Mouse (Mus musculus): Measurements from ENCODE around the gene Tti1. TPM values are rescaled to one million over a fixed set of nuclear protein-coding genes. Genes with fewer than 3 reads are reported as not detected.
"Not testable (repeated sequence)": the region's sequence is repeated elsewhere in the genome, so short reads cannot be mapped to it uniquely, and the experiment has no call there.

The Tti1 gene
- polyA plus RNA-seq, 1 experiment, result 16.8 TPM

DNA sequence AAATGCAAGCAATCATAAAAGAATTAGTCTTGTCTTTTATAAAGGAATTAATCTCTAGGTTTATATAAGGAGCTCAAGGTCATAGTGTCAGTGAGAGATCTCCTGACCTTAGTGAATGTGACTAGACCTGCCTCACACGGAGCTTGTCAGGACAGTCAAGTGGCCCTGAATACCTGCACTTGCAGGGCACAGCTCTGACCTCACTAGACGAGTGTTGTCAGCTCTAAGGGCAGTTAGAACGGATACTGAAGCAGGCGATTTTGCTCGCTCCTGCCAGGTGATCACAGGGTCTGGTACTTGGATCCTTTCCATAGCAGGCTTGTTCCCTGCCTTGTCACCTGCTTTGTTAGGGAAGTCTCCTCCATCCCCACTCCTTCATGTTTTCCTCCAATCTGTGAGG is 36.8 kb upstream of the Tti1 start:
- WGBS, result 61% methylated on average over 5 of the region's 5 CpGs
- no peak for DNase-seq
- peaks cover 6% of the 10 kb centered on the region; the same call in 1 of the 2 replicates for H3K4me1 ChIP-seq (ENCODE audit: control insufficient read depth, insufficient read depth, low read length)
- no peak overlapping the region for H3K4me3 ChIP-seq (replicated peaks; ENCODE audit: extremely low read depth, low read depth, low read length)
- TF ChIP-seq POLR2A (IDR thresholded peaks at IDR 0.05; ENCODE audit: borderline replicate concordance, extremely low read depth, low read depth, low read length) (no peak), CTCF (IDR thresholded peaks at IDR 0.05; ENCODE audit: insufficient read depth, low read length) (no peak)

DNA sequence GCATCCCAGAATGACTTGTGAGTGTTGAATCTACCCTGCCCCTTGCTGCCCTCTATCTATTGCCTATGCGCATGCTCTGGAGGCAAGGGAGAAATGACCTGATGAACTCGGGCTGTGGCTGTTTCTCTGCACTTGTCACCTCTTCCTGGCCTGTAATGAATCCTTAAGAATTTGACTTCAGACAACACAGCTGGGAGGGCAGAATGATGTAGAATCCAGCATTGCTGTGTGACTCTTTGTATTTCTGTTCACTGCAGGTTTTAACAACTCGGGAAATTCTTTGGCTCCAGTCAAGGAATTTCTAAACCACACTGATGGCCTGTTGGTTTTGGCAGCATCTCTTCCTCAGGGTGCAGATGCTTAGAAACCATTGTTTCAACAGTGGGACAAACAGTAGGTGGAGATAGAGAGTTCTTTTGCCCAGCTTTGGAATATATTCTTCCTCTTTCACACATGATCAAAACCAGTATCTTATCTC is 36.4 kb upstream of the Tti1 start:
- H3K4me3 ChIP-seq (replicated peaks; ENCODE audit: extremely low read depth, low read depth, low read length), result no peak overlapping the region
- 30% methylated on average over 3 of the region's 3 CpGs for WGBS
- peak; percentile 28 for DNase-seq
- peaks cover 6% of the 10 kb centered on the region; the same call in 1 of the 2 replicates for H3K4me1 ChIP-seq (ENCODE audit: control insufficient read depth, insufficient read depth, low read length)
- TF ChIP-seq POLR2A (IDR thresholded peaks at IDR 0.05; ENCODE audit: borderline replicate concordance, extremely low read depth, low read depth, low read length), result no peak
- peak; percentile 31; the same call in 1 of the 2 replicates for TF ChIP-seq CTCF (IDR thresholded peaks at IDR 0.05; ENCODE audit: insufficient read depth, low read length)

DNA sequence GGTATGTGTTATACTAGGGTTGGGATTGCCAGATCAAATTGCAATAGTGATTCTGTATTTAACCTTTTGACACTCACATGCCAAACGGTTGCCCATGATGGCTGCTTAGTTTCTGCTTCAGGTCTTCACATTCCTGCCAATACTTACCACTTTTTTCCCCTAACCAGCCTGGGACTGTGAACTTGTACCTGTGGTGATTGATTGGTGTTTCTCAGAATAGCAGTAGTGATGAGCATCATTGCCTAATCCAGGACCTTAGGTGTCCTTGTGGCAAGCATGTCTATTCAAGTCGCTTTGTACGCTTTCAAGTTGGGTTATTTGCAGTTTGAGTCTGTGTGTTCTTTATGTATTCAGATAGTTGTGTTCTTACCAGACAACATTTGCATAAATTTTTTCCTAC is 34.8 kb upstream of the Tti1 start:
- H3K4me1 ChIP-seq (ENCODE audit: control insufficient read depth, insufficient read depth, low read length), result peaks cover 6% of the 10 kb centered on the region; the same call in 1 of the 2 replicates
- TF ChIP-seq CTCF (IDR thresholded peaks at IDR 0.05; ENCODE audit: insufficient read depth, low read length), result no peak
- no peak for TF ChIP-seq POLR2A (IDR thresholded peaks at IDR 0.05; ENCODE audit: borderline replicate concordance, extremely low read depth, low read depth, low read length)
- 83% methylated on average over 3 of the region's 3 CpGs for WGBS
- no peak for DNase-seq
- H3K4me3 ChIP-seq (replicated peaks; ENCODE audit: extremely low read depth, low read depth, low read length), result no peak overlapping the region

DNA sequence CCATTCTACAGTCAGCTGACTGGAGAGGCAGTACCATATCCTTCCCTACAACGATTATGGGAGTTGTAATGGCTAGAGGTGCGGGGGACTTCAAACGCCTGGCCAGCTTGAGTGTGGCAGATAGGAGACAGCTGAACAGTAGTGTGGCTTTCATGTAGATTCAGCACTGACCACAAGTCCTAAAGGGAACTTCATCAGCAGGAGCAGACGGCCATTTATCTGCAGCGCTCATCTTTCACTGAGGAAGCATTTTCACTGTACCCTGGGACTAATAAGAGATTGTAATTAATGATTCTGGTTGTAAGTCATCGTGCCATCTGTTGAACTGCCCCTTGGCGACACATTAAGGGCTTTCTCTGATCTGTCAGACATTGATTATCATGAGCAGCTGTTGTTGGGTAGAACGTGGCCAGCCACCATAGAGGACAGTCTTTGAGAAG is 31.5 kb upstream of the Tti1 start:
- DNase-seq, result no peak
- 70% methylated on average over 8 of the region's 8 CpGs for WGBS
- no peak overlapping the region for H3K4me3 ChIP-seq (replicated peaks; ENCODE audit: extremely low read depth, low read depth, low read length)
- TF ChIP-seq POLR2A (IDR thresholded peaks at IDR 0.05; ENCODE audit: borderline replicate concordance, extremely low read depth, low read depth, low read length) (no peak), CTCF (IDR thresholded peaks at IDR 0.05; ENCODE audit: insufficient read depth, low read length) (no peak)
- no peaks in the 10 kb centered on the region for H3K4me1 ChIP-seq (ENCODE audit: control insufficient read depth, insufficient read depth, low read length)

DNA sequence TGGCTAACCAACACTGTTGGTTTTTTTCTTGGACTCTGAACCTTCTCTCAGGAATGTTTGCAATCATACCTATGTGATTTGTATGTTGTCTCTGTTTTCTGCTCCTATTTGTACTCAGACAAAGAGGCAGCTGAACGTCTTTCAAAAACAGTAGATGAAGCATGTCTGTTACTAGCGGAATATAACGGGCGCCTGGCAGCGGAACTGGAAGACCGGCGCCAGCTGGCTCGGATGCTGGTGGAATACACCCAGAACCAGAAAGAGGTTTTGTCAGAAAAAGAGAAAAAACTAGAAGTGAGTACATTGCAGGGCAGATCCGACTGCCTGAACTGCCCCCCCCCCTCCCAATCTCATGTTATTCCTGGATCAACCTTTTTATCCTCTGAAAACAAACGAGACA is 30.3 kb upstream of the Tti1 start:
- WGBS, result 57% methylated on average over 10 of the region's 10 CpGs
- DNase-seq, result no peak
- H3K4me1 ChIP-seq (ENCODE audit: control insufficient read depth, insufficient read depth, low read length), result no peaks in the 10 kb centered on the region
- H3K4me3 ChIP-seq (replicated peaks; ENCODE audit: extremely low read depth, low read depth, low read length), result no peak overlapping the region
- no peak for TF ChIP-seq CTCF (IDR thresholded peaks at IDR 0.05; ENCODE audit: insufficient read depth, low read length)
- TF ChIP-seq POLR2A (IDR thresholded peaks at IDR 0.05; ENCODE audit: borderline replicate concordance, extremely low read depth, low read depth, low read length), result no peak

DNA sequence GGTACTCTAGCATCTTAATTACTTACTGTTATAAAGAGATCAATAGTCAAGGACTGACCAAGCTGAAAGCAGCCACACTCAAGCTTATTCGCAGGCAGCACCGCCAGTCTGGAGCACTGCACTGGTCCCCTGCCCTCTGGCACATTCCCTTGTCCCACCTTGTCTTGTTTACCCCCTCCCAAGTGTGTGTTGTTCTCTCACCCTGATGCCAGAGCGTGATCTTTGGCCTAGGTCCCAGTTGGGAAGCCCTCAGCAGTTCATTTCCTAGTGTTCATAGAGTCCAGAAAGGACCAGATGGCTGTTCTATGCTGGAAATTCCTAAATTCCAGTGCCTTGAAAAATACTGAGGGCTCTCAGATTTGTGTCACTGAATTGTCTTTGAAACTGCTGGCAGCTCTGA is 28.8 kb upstream of the Tti1 start:
- no peak overlapping the region for H3K4me3 ChIP-seq (replicated peaks; ENCODE audit: extremely low read depth, low read depth, low read length)
- DNase-seq, result no peak
- no peaks in the 10 kb centered on the region for H3K4me1 ChIP-seq (ENCODE audit: control insufficient read depth, insufficient read depth, low read length)
- no peak for TF ChIP-seq CTCF (IDR thresholded peaks at IDR 0.05; ENCODE audit: insufficient read depth, low read length)
- TF ChIP-seq POLR2A (IDR thresholded peaks at IDR 0.05; ENCODE audit: borderline replicate concordance, extremely low read depth, low read depth, low read length), result no peak
- 52% methylated on average over 3 of the region's 3 CpGs for WGBS

DNA sequence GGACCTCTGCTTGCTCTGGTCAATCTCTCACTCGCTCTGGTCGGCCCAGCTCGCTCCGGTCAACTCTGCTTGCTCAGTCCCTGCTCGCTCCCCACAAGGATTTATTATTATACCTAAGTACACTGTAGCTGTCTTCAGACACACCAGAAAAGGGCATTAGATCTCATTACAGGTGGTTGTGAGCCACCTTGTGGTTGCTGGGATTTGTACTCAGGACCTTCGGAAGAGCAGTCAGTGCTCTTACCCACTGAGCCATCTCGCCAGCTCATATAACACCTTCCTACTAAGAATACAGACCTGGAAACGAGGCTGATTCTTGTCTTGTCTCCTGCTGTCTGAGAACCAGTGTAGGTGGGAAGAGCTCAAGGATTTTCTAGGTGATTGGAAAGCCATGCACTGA is 27.1 kb upstream of the Tti1 start:
- H3K4me1 ChIP-seq (ENCODE audit: control insufficient read depth, insufficient read depth, low read length); DNase-seq; H3K4me3 ChIP-seq (replicated peaks; ENCODE audit: extremely low read depth, low read depth, low read length): not testable (repeated sequence)
- WGBS, result 94% methylated on average over 8 of the region's 8 CpGs

DNA sequence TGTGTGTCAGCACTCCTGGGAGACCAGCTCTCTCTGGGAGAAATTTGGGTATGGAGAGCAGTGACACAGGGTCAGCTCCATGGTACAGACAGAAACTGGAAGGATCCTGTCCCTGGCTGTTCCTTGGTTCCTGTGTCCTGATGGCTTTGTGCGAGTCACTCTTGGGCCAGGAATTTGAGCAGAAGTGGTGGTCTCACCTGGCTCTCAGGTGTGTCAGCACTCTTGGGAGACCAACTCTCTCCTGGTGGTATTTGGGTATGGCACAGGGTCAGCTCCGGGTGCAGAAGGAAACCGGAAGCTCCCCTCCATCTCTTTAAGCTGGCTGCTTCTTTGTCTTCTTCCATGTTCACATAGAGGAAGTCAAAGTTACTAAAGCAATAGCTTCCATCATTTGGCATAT is 26.4 kb upstream of the Tti1 start:
- TF ChIP-seq CTCF (IDR thresholded peaks at IDR 0.05; ENCODE audit: insufficient read depth, low read length) (no peak), POLR2A (IDR thresholded peaks at IDR 0.05; ENCODE audit: borderline replicate concordance, extremely low read depth, low read depth, low read length) (no peak)
- WGBS, result 84% methylated on average over 3 of the region's 3 CpGs
- H3K4me1 ChIP-seq (ENCODE audit: control insufficient read depth, insufficient read depth, low read length), result no peaks in the 10 kb centered on the region
- H3K4me3 ChIP-seq (replicated peaks; ENCODE audit: extremely low read depth, low read depth, low read length), result no peak overlapping the region
- no peak for DNase-seq

DNA sequence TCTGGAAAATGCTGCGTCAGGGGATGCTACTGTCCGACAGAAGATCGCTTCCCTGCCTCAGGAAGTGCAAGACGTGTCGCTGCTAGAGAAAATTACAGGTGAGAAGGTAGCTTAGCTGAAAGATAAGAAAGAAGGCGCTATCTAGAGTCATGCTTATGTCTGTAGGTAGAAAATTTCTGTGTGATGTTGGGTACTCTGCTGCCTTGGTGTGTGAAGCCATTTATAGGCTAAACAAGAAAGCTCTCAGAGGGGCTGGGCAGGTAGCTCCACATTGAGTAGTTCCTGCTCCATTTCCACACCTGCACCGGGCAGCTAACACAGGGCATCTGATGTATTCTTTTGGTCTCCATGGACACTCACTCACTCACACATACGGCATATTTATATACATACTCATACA is 21.9 kb upstream of the Tti1 start:
- no peak for TF ChIP-seq CTCF (IDR thresholded peaks at IDR 0.05; ENCODE audit: insufficient read depth, low read length)
- H3K4me3 ChIP-seq (replicated peaks; ENCODE audit: extremely low read depth, low read depth, low read length), result no peak overlapping the region
- no peaks in the 10 kb centered on the region for H3K4me1 ChIP-seq (ENCODE audit: control insufficient read depth, insufficient read depth, low read length)
- WGBS, result 94% methylated on average over 8 of the region's 8 CpGs
- DNase-seq, result no peak

DNA sequence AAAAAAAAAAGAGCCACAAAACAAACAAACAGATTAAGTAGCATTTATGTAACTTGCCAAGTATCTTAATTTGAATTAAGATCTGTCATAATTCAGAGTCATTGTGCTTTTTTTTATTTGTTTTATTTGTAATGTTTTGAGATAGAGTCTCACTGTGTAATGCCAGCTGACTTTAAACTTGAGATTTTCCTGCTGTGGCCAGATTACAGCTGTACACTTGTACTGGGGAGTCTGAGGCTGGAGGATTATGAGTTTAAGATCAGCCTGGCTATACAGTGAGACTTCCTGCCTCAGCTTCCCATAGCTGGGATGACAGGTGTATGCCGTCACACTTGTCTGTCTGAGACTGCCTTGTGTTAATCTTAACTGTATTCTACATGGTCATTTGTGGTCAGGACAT is 20.5 kb upstream of the Tti1 start:
- no peaks in the 10 kb centered on the region for H3K4me1 ChIP-seq (ENCODE audit: control insufficient read depth, insufficient read depth, low read length)
- DNase-seq, result no peak
- TF ChIP-seq POLR2A (IDR thresholded peaks at IDR 0.05; ENCODE audit: borderline replicate concordance, extremely low read depth, low read depth, low read length), result no peak
- H3K4me3 ChIP-seq (replicated peaks; ENCODE audit: extremely low read depth, low read depth, low read length), result no peak overlapping the region
- 100% methylated on average over 1 of the region's 1 CpGs for WGBS

DNA sequence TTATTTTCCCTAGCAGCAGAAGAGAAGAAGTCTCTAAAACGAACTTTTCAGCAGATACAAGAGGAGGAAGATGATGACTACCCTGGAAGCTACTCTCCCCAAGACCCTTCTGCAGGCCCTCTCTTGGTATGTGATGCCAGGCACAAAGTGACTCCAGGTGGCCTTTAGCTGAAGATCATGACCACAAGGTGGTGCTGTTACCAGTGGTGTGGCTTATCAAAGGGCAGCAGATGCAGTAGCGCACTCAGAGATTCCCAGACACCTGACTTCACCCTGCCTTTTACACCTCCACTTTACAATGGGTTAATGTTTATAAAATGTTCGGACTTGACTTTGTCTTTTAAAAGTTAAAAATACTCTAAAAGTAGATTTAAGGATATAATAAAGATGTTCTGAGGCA is 19.7 kb upstream of the Tti1 start:
- peak; percentile 40 for DNase-seq
- 60% methylated on average over 3 of the region's 3 CpGs for WGBS
- TF ChIP-seq CTCF (IDR thresholded peaks at IDR 0.05; ENCODE audit: insufficient read depth, low read length) (peak; percentile 85), POLR2A (IDR thresholded peaks at IDR 0.05; ENCODE audit: borderline replicate concordance, extremely low read depth, low read depth, low read length) (no peak)

More for the DNA sequence above, 19.7 kb upstream of the Tti1 start:
- Histone ChIP-seq H3K4me3 (replicated peaks; ENCODE audit: extremely low read depth, low read depth, low read length) (no peak overlapping the region), H3K4me1 (ENCODE audit: control insufficient read depth, insufficient read depth, low read length) (no peaks in the 10 kb centered on the region)
